Mouse (Mus musculus) neural tube, embryonic 14.5 days (tissue): ENCODE results near the gene Slc28a2. TPM values are rescaled to one million over a fixed set of nuclear protein-coding genes. Genes with fewer than 3 reads are reported as not detected.
A peak's percentile ranks its signal among the peaks of the same experiment; 100 is the strongest.
"Not testable (repeated sequence)": the region's sequence is repeated elsewhere in the genome, so short reads cannot be mapped to it uniquely, and the experiment has no call there.

ENCODE experiments used
- ATAC-seq: fragments of 200-750 bp; cut with Nextera tagmentation; 2 replicates; pipeline ENCODE4 v1.8.0; 2017; ENCODE audit warnings: low read depth, mild to moderate bottlenecking, moderate TSS enrichment, moderate library complexity
- H3K27ac ChIP-seq: fragments of 300-500 bp; sonication (generic); 2 replicates; pipeline ENCODE4 v1.5.1; 2014; ENCODE audit warnings: low read depth, mild to moderate bottlenecking, control low read depth, low read length, moderate library complexity, mixed read lengths
- H3K27me3 ChIP-seq: fragments of 300-500 bp; sonication (generic); 2 replicates; pipeline ENCODE4 v1.6.1; 2014; ENCODE audit warnings: low read length; ENCODE audit not compliant: control insufficient read depth, insufficient read depth
- H3K36me3 ChIP-seq: fragments of 300-500 bp; sonication (generic); 2 replicates; pipeline ENCODE4 v1.6.1; 2014; ENCODE audit warnings: low read length, mixed read lengths; ENCODE audit not compliant: control insufficient read depth, insufficient read depth
- H3K4me1 ChIP-seq: fragments of 300-500 bp; sonication (generic); 2 replicates; pipeline ENCODE4 v1.6.1; 2014; ENCODE audit warnings: low read length; ENCODE audit not compliant: control insufficient read depth, insufficient read depth
- H3K4me2 ChIP-seq: fragments of 300-500 bp; sonication (generic); 2 replicates; pipeline ENCODE4 v1.6.1; 2014; ENCODE audit warnings: mild to moderate bottlenecking, low read depth, low read length, control low read depth
- H3K4me3 ChIP-seq: fragments of 300-500 bp; sonication (generic); 2 replicates; pipeline ENCODE4 v1.5.1; 2014; ENCODE audit warnings: low read depth, low read length, control low read depth, mixed read lengths
- H3K9ac ChIP-seq: fragments of 300-500 bp; sonication (generic); replicated peaks from 2 replicates; pipeline ENCODE4 v1.6.1; 2014; ENCODE audit warnings: low read depth, mild to moderate bottlenecking, control low read depth, low read length, mixed read lengths
- H3K9me3 ChIP-seq: fragments of 300-500 bp; sonication (generic); 2 replicates; pipeline ENCODE4 v1.6.1; 2016; ENCODE audit warnings: low read length; ENCODE audit not compliant: control insufficient read depth
- WGBS: fragments of 180-500 bp; shearing (Covaris S2); extraction: QIAGEN DNeasy Blood & Tissue Kit; methylation state at CpG from one replicate; pipeline ENCODE4 v1.1.7; 2014; 5-methylcytosine and 5-hydroxymethylcytosine counted together
- polyA plus RNA-seq: library from polyadenylated mRNA; unstranded; fragments of >200 nt; fragmentation: Nextera tagmentation; extraction: Ambion mirVana; gene quantifications from 2 replicates; pipeline ENCODE4 v1.2.1, GENCODE M21; 2014

Gene Slc28a2
- polyA plus RNA-seq, result 0.14 TPM in 1 of 2 replicates, not detected in the other

DNA sequence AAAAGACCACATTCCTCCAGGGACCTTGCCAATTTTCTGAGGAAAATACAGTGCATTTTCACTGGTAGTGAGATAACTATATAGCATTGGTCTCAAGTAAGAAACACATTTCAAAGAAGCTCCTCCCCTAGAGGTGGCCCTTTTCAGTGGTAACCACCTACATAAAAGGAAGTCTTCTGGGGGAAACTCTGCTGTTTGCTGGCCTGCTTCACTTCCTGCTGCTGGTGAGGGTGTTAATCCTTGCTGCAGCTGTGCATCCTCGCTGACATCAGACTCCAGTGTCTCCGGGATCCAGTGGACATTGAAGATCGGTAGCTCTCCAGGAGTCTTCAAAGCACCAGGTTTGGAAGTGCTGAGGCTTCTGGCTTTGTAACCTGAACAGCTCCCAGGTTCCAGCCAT lies at the start of gene Slc28a2:
Slc28a2 (plus strand) TSS at position 278 of the 400 bp plus-strand sequence.
- H3K9ac ChIP-seq, H3K9me3 ChIP-seq, H3K36me3 ChIP-seq, H3K4me1 ChIP-seq, H3K27ac ChIP-seq, ATAC-seq, H3K27me3 ChIP-seq, H3K4me3 ChIP-seq, H3K4me2 ChIP-seq: not testable (repeated sequence)
- WGBS, result 75% methylated on average over 2 of the region's 3 CpGs

GRCm38 (mm10) chr2:122377215-122377674 lies 49.0 kb upstream of the Slc28a2 start:
- H3K4me1 ChIP-seq, result 0 out of 2 replicates have a peak, but pooled peaks cover 2% of the 10 kb centered on the region
- no peaks in the 10 kb centered on the region for H3K27me3 ChIP-seq
- under 1% methylated on average over 28 of the region's 28 CpGs for WGBS
- no peaks in the 10 kb centered on the region for H3K9me3 ChIP-seq
- H3K27ac ChIP-seq, result peak overlapping the region; percentile 89
- H3K4me3 ChIP-seq, result peak overlapping the region; percentile 54
- peak overlapping the region; percentile 39; the same call in 1 of the 2 replicates for H3K4me2 ChIP-seq
- H3K36me3 ChIP-seq, result no peaks in the 10 kb centered on the region
- peak; percentile 91 for ATAC-seq
- H3K9ac ChIP-seq, result peak overlapping the region; percentile 57

DNA sequence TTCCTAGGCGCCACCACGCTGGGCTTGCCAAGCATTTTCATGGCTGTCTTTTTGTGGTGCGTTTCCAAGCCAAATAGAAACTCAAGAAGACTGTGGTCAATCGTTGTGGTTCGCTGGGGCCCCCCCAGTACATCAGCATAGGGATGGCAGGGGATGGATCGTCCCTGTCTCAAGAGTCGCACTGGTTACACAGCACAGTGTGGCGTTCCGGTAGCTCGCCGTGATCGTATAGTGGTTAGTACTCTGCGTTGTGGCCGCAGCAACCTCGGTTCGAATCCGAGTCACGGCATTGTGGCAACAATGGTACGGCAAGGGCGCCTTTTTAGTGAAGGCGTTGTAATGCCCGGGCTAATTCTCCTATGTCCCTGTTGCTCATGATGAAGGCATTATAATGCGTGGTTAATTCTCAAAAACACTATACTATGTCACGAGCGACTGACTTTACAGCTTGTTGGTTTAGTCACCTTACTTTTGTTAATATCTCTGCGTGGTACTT lies 48.5 kb upstream of the Slc28a2 start:
- H3K4me2 ChIP-seq, result peak overlapping the region; percentile 39
- peak overlapping the region; percentile 54 for H3K4me3 ChIP-seq
- H3K36me3 ChIP-seq, result no peaks in the 10 kb centered on the region
- 0 out of 2 replicates have a peak, but pooled peaks cover 2% of the 10 kb centered on the region for H3K4me1 ChIP-seq
- peak overlapping the region; percentile 89 for H3K27ac ChIP-seq
- H3K9me3 ChIP-seq, result no peaks in the 10 kb centered on the region
- WGBS, result 0% methylated on average over 26 of the region's 26 CpGs
- peak overlapping the region; percentile 57 for H3K9ac ChIP-seq
- H3K27me3 ChIP-seq, result no peaks in the 10 kb centered on the region
- peak; percentile 82 for ATAC-seq

- 0 out of 2 replicates have a peak, but pooled peaks cover 2% of the 10 kb centered on the region for H3K4me1 ChIP-seq
- peak overlapping the region; percentile 89 for H3K27ac ChIP-seq
- H3K36me3 ChIP-seq, result no peaks in the 10 kb centered on the region
- H3K4me3 ChIP-seq, result peak overlapping the region; percentile 54
- no peak for ATAC-seq
- WGBS, result 19% methylated on average over 8 of the region's 8 CpGs
- H3K27me3 ChIP-seq, result no peaks in the 10 kb centered on the region
- H3K9me3 ChIP-seq, result no peaks in the 10 kb centered on the region
- no peak overlapping the region for H3K9ac ChIP-seq
- H3K4me2 ChIP-seq, result peak overlapping the region; percentile 39
Measured at GRCm38 (mm10) chr2:122378421-122379291, 47.6 kb upstream of the Slc28a2 start.

- H3K27ac ChIP-seq, result no peak overlapping the region
- no peak overlapping the region for H3K4me2 ChIP-seq
- H3K27me3 ChIP-seq, result no peaks in the 10 kb centered on the region
- H3K9me3 ChIP-seq, result no peaks in the 10 kb centered on the region
- 52% methylated on average over 2 of the region's 2 CpGs for WGBS
- ATAC-seq, result no peak
- no peak overlapping the region for H3K4me3 ChIP-seq
- no peaks in the 10 kb centered on the region for H3K36me3 ChIP-seq
- H3K9ac ChIP-seq, result no peak overlapping the region
- H3K4me1 ChIP-seq, result 0 out of 2 replicates have a peak, but pooled peaks cover 2% of the 10 kb centered on the region
Measured at GRCm38 (mm10) chr2:122379292-122379650, 47.0 kb upstream of the Slc28a2 start.

GRCm38 (mm10) chr2:122380768-122381311 lies 45.4 kb upstream of the Slc28a2 start:
- Histone ChIP-seq H3K9me3 (no peaks in the 10 kb centered on the region), H3K27ac (no peak overlapping the region), H3K4me3 (no peak overlapping the region), H3K4me2 (peak overlapping the region; percentile 30; the same call in 1 of the 2 replicates), H3K9ac (no peak overlapping the region), H3K36me3 (no peaks in the 10 kb centered on the region), H3K27me3 (no peaks in the 10 kb centered on the region), H3K4me1 (0 out of 2 replicates have a peak, but pooled peaks cover 2% of the 10 kb centered on the region)
- no peak for ATAC-seq
- 13% methylated on average over 11 of the region's 11 CpGs for WGBS

GRCm38 (mm10) chr2:122381329-122382103 lies 44.8 kb upstream of the Slc28a2 start:
- ATAC-seq, result no peak

GRCm38 (mm10) chr2:122382121-122382520 lies 44.2 kb upstream of the Slc28a2 start:
- no peak for ATAC-seq
- Histone ChIP-seq H3K4me1 (no peaks in the 10 kb centered on the region), H3K9ac (no peak overlapping the region), H3K9me3 (no peaks in the 10 kb centered on the region), H3K36me3 (no peaks in the 10 kb centered on the region), H3K4me3 (no peak overlapping the region), H3K27ac (no peak overlapping the region), H3K4me2 (no peak overlapping the region), H3K27me3 (no peaks in the 10 kb centered on the region)
- 80% methylated on average over 6 of the region's 6 CpGs for WGBS

More at GRCm38 (mm10) chr2:122381329-122382103, 44.8 kb upstream of the Slc28a2 start:
- Histone ChIP-seq H3K4me3 (no peak overlapping the region), H3K27ac (no peak overlapping the region), H3K36me3 (no peaks in the 10 kb centered on the region), H3K4me2 (no peak overlapping the region), H3K9ac (no peak overlapping the region), H3K4me1 (no peaks in the 10 kb centered on the region), H3K9me3 (no peaks in the 10 kb centered on the region), H3K27me3 (no peaks in the 10 kb centered on the region)
- 81% methylated on average over 16 of the region's 16 CpGs for WGBS
